ENCODE assay signal across 29 mouse cellular contexts in genomic region chr3:26201410-26201809, GRCm38 (mm10).
"Had no signal": no experiment of that assay in that cellular context is flagged by ENCODE, and none has a peak within 500 bp of the region (broad histone marks: within the 10 kb centered on the region; RNA-seq: fewer than 3 reads in every experiment).

No protein-coding gene starts in this region.

- DNase-seq: left cerebral cortex, postnatal 4 days; liver; liver, embryonic 13.5 days; liver, postnatal 0 days; lung, adult 18-20 months; lung, embryonic 14.5 days; lung, postnatal 10 days; lung, postnatal 14 days; lung, postnatal 36 days; lung, postnatal 4 days; midbrain, embryonic 14.5 days had no signal

- H3K4me1 ChIP-seq: limb, embryonic 10.5 days; limb, embryonic 12.5 days; limb, embryonic 13.5 days; limb, embryonic 15.5 days; liver, embryonic 12.5 days; liver, embryonic 13.5 days; liver, embryonic 15.5 days; lung, embryonic 15.5 days; megakaryocyte, embryonic 14.5 days; midbrain, embryonic 10.5 days; midbrain, embryonic 12.5 days; midbrain, embryonic 13.5 days; midbrain, embryonic 15.5 days; neural tube, embryonic 12.5 days had no signal

- H3K27ac ChIP-seq: limb, embryonic 10.5 days; limb, embryonic 12.5 days; limb, embryonic 13.5 days; limb, embryonic 15.5 days; liver, embryonic 12.5 days; liver, embryonic 13.5 days; liver, embryonic 14.5 days; liver, embryonic 15.5 days; lung, embryonic 15.5 days; macrophage; midbrain, embryonic 10.5 days; midbrain, embryonic 12.5 days; midbrain, embryonic 13.5 days; midbrain, embryonic 15.5 days; neural tube, embryonic 12.5 days had no signal

- H3K9ac ChIP-seq: limb, embryonic 12.5 days; limb, embryonic 13.5 days; limb, embryonic 15.5 days; liver, embryonic 12.5 days; liver, embryonic 13.5 days; liver, embryonic 14.5 days; liver, embryonic 15.5 days; liver, postnatal 0 days; lung, embryonic 14.5 days; lung, embryonic 15.5 days; midbrain, embryonic 12.5 days; midbrain, embryonic 13.5 days; midbrain, embryonic 15.5 days; neural tube, embryonic 12.5 days had no signal

- H3K27me3 ChIP-seq: limb, embryonic 12.5 days; limb, embryonic 13.5 days; limb, embryonic 15.5 days; liver, embryonic 12.5 days; liver, embryonic 13.5 days; liver, embryonic 15.5 days; lung, embryonic 15.5 days; megakaryocyte, embryonic 14.5 days; midbrain, embryonic 12.5 days; midbrain, embryonic 13.5 days; midbrain, embryonic 15.5 days; neural tube, embryonic 12.5 days had no signal

- H3K36me3 ChIP-seq: limb, embryonic 10.5 days; limb, embryonic 12.5 days; limb, embryonic 13.5 days; limb, embryonic 15.5 days; liver, embryonic 12.5 days; liver, embryonic 13.5 days; liver, embryonic 15.5 days; lung, embryonic 15.5 days; midbrain, embryonic 10.5 days; midbrain, embryonic 12.5 days; midbrain, embryonic 13.5 days; midbrain, embryonic 15.5 days; neural tube, embryonic 12.5 days had no signal

- ATAC-seq: liver, embryonic 12.5 days; liver, postnatal 0 days; lung, postnatal 0 days; midbrain, embryonic 13.5 days; midbrain, embryonic 15.5 days; midbrain, embryonic 16.5 days had no signal

- H3K9me3 ChIP-seq: limb, embryonic 10.5 days; limb, embryonic 12.5 days; limb, embryonic 13.5 days; limb, embryonic 15.5 days; liver, embryonic 12.5 days; liver, embryonic 13.5 days; liver, embryonic 15.5 days; lung, embryonic 15.5 days; megakaryocyte, embryonic 14.5 days; midbrain, embryonic 10.5 days; midbrain, embryonic 12.5 days; midbrain, embryonic 13.5 days; midbrain, embryonic 15.5 days; neural tube, embryonic 12.5 days had no signal

- H3K4me3 ChIP-seq: limb, embryonic 10.5 days; limb, embryonic 12.5 days; limb, embryonic 13.5 days; limb, embryonic 15.5 days; liver, embryonic 12.5 days; liver, embryonic 13.5 days; liver, embryonic 15.5 days; lung, embryonic 15.5 days; megakaryocyte, embryonic 14.5 days; midbrain, embryonic 10.5 days; midbrain, embryonic 12.5 days; midbrain, embryonic 13.5 days; midbrain, embryonic 15.5 days; myocyte; neural tube, embryonic 12.5 days had no signal
